Mouse (Mus musculus) ES-Bruce4 (cell line): ENCODE measurements at regions not wholly inside any gene's neighbourhood (a gene's known extent, or its start where the extent isn't known, plus 50 kb on each side); places are given as distances from the start of the nearest gene placed in this dataset.

ENCODE experiments used
- CTCF ChIP-seq: IDR thresholded peaks from one replicate; pipeline ENCODE4 v1.8.1; 2011; ENCODE audit warnings: low read depth, low read length
- EP300 ChIP-seq: IDR thresholded peaks from 2 replicates; pipeline ENCODE4 v1.6.1; 2011; ENCODE audit warnings: low read depth, low read length; ENCODE audit not compliant: insufficient read depth
- POLR2A ChIP-seq: IDR thresholded peaks from one replicate; pipeline ENCODE4 v1.8.1; 2011; ENCODE audit warnings: low read length; ENCODE audit not compliant: insufficient read depth

DNA sequence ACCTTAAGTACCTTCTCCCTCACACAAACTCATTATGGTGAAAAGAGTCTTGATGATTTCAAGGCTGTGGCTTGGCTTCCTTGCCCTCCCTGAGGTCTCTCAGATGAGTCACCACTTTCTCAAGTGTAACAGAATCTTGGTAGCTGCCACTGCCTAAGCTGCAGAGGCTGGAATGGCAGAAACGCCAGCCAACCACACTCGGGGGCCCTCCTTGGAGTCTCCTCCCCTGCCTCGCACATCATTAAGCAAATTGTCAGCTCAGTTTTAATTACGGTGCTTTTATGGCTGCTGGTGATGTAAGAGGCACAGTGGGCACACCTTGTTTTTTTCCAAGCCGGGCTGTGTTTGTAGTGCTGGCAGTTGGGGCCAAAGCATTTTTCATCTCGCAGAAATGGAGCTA, 306.9 kb upstream of the 4930412O13Rik start:
- TF ChIP-seq POLR2A (no peak), EP300 (no peak), CTCF (no peak)
